Mouse (Mus musculus) embryonic stem cell, embryonic (primary cell): ENCODE measurements around the gene Rgl2.
"Not testable (repeated sequence)": the region's sequence is repeated elsewhere in the genome, so short reads cannot be mapped to it uniquely, and the experiment has no call there.

Experiments used
- CTCF ChIA-PET, 4 experiments: fragments of 300-600 bp in 2 of 4; fragments of 350-600 bp in 2 of 4; sonication (Branson Sonifier 250); formaldehyde crosslinking; loops; one replicate each; lab custom pipeline; 2022; ENCODE audit warnings: inconsistent platforms in 2 of 4; lab: Charles Lee
- POLR2A ChIA-PET, 4 experiments: fragments of 300-600 bp in 2 of 4; fragments of 350-600 bp in 2 of 4; sonication (Branson Sonifier 250); formaldehyde crosslinking; loops; one replicate each; lab custom pipeline; 2022; ENCODE audit warnings: antibody characterized with exemption in 4 of 4, inconsistent platforms in 1 of 4; lab: Charles Lee

Rgl2 gene

GRCm38 (mm10) chr17:33900281-33900988 is 28.9 kb upstream of the Rgl2 start:
- ChIA-PET CTCF (interaction anchor here in 3 of 4 experiments (0.6 to 3.7 kb wide), 4 partner anchors 10 to 506 kb away, joined by 3 to 12 read pairs (median 4); partner anchors contain the start of genes Tapbp (in 1 of the 3) and Zbtb22 (in 1 of the 3)), POLR2A (interaction anchor here (0.7 to 11.0 kb wide), 17 partner anchors 7 to 128 kb away, joined by 3 to 258 read pairs (median 3); partner anchors contain the start of genes Daxx (in 3 of the 4), Tapbp (in 3 of the 4), Zbtb22 (in 3 of the 4) and H2-Ke6 (in 1 of the 4))

- CTCF ChIA-PET, result interaction anchor here in 1 of 4 experiments (3.7 kb wide), 1 partner anchor 15 kb away, joined by 12 read pairs; the partner anchor contains the start of genes Tapbp and Zbtb22
- POLR2A ChIA-PET, result interaction anchor here (0.7 to 11.0 kb wide), 14 partner anchors 8 to 127 kb away, joined by 3 to 258 read pairs (median 3); partner anchors contain the start of genes Daxx (in 3 of the 4), Tapbp (in 2 of the 4), Zbtb22 (in 2 of the 4) and H2-Ke6 (in 1 of the 4)
Observed at GRCm38 (mm10) chr17:33900989-33901314, 28.4 kb upstream of the Rgl2 start.

DNA sequence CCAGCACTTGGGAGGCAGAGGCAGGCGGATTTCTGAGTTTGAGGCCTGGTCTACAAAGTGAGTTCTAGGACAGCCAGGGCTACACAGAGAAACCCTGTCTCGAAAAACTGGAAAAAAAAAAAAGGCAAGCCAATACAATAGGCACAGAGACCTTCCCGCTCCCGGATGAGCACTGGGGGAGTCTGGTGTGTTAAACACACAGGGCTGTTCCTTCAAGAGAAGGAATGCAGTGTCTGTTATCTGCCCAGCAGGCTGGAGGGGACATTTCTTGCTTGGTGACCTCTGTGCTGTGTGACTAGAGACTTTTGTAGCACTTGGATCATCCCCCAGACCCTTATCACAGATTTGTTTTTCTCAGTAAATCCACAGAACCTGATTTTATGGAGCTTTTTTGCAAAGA is 27.7 kb upstream of the Rgl2 start:
- ChIA-PET POLR2A (interaction anchor here in 3 of 4 experiments (0.7 to 11.0 kb wide), 22 partner anchors 7 to 1004 kb away, joined by 3 to 258 read pairs (median 4); partner anchors contain the start of genes Daxx (in 3 of the 3), Ndufa7 (in 2 of the 3), Rps28 (in 2 of the 3) and Tapbp (in 2 of the 3)), CTCF (interaction anchor here in 2 of 4 experiments (0.6 to 3.1 kb wide), 4 partner anchors 10 to 242 kb away, joined by 4 to 24 read pairs (median 6); partner anchors contain the start of gene Kifc1 (in 1 of the 2))

DNA sequence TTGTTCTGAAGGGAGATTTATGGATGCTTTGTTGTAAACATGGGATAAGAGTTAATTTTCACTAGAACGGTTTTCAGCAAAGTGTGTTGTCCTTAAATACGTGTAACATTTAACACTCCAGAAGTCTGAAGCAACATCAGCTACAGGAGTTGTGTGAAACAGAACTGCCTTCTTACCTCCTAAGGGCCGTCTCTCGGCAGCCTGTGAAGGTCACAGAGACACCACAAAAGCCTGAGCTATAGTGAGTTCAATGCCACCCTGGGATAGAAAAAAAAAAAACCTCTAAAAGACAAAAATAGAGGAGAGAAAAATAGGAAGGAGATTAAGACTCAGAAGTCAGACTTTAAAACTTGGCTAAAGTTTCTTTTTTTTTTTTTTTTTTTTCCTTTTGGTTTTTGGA is 27.3 kb upstream of the Rgl2 start:
- CTCF ChIA-PET, result interaction anchor here in 2 of 4 experiments (0.6 to 3.1 kb wide), 4 partner anchors 10 to 243 kb away, joined by 4 to 24 read pairs (median 6); partner anchors contain the start of gene Kifc1 (in 1 of the 2)
- POLR2A ChIA-PET, result interaction anchor here in 3 of 4 experiments (0.7 to 11.0 kb wide), 19 partner anchors 8 to 1004 kb away, joined by 3 to 258 read pairs (median 4); partner anchors contain the start of genes Daxx (in 2 of the 3), Ndufa7 (in 2 of the 3), Rps28 (in 2 of the 3) and Tapbp (in 2 of the 3)

- ChIA-PET POLR2A (interaction anchor here in 3 of 4 experiments (0.6 to 11.0 kb wide), 19 partner anchors 8 to 1004 kb away, joined by 3 to 258 read pairs (median 4); partner anchors contain the start of genes Daxx (in 2 of the 3), Ndufa7 (in 2 of the 3), Rps28 (in 2 of the 3) and Tapbp (in 2 of the 3)), CTCF (interaction anchor here in 3 of 4 experiments (0.6 to 3.1 kb wide), 6 partner anchors 10 to 243 kb away, joined by 4 to 24 read pairs (median 6); partner anchors contain the start of gene Kifc1 (in 1 of the 3))
Observed at GRCm38 (mm10) chr17:33902491-33902890, 26.9 kb upstream of the Rgl2 start.

- CTCF ChIA-PET, result interaction anchor here (0.5 to 3.1 kb wide), 11 partner anchors 11 to 377 kb away, joined by 3 to 24 read pairs (median 4); partner anchors contain the start of genes Kifc1 (in 1 of the 4), Pfdn6 (in 1 of the 4), Tapbp (in 1 of the 4) and Wdr46 (in 1 of the 4)
- POLR2A ChIA-PET, result interaction anchor here (0.6 to 5.3 kb wide), 29 partner anchors 9 to 1260 kb away, joined by 3 to 60 read pairs (median 4); partner anchors contain the start of genes Tapbp (in 3 of the 4), Zbtb22 (in 3 of the 4), Rab11b (in 2 of the 4) and Rps18 (in 2 of the 4)
Observed at GRCm38 (mm10) chr17:33903911-33904651, 25.3 kb upstream of the Rgl2 start.

- CTCF ChIA-PET, result not testable (repeated sequence)
- POLR2A ChIA-PET, result interaction anchor here in 3 of 4 experiments (0.6 to 13.1 kb wide), 5 partner anchors 12 to 256 kb away, joined by 3 to 161 read pairs (median 39); partner anchors contain the start of genes Tapbp (in 2 of the 3), Zbtb22 (in 2 of the 3), B3galt4 (in 1 of the 3) and Ndufa7 (in 1 of the 3)
Observed at GRCm38 (mm10) chr17:33904835-33905234, 24.5 kb upstream of the Rgl2 start, which contains the start of gene Platr17. Gene Platr17 (plus strand): TSS chr17:33905135.

GRCm38 (mm10) chr17:33908331-33909076 is 20.8 kb upstream of the Rgl2 start:
- ChIA-PET CTCF (interaction anchor here (0.6 to 5.2 kb wide), 20 partner anchors 9 to 289 kb away, joined by 3 to 51 read pairs (median 4); partner anchors contain the start of genes Kifc1 (in 2 of the 4) and Psmb8 (in 1 of the 4)), POLR2A (interaction anchor here (0.5 to 13.1 kb wide), 79 partner anchors 8 to 1251 kb away, joined by 3 to 258 read pairs (median 4); partner anchors contain the start of genes B3galt4 (in 4 of the 4), H2-DMa (in 3 of the 4), Ndufa7 (in 3 of the 4) and Rps18 (in 3 of the 4))

DNA sequence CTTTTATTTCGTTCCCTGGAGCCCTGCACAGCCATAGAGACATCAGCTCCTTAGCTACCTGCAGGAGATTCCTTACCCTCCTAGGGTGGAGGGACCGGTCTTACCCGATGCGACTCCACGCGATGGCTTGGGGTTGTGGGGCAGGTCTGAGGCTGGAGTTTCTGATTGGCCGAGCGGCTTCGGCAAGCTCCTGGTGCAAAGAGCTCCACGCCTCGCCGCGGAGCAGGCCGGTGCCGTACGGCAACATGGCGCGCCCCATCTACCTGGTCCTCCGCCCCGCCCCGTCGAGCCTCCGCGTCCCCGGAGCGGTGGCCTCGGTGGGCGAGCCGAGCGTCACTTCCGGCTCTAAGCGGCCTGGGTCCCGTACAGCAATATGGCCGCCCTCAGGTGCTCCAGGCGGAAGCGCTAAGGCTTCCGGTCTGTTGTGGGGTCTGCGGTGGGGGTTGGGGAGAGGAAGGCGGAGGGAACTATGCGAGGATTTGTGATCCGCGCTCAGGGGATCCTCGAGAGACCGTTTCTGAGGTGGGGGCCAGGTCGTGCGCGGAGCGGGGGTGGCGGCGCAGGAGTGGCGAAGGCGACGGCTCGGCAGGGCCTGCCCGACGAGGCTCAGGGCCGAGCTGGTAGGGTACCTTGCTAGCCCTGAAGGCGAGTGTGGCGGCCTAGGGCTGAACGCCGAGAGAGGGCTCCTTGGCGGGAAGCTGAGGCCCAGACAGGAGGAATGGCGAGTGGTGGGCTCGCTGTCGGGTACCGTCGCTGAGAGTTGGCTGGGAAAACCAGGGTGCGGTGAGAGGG is 20.1 kb upstream of the Rgl2 start, which contains the start of gene Daxx:
Gene Daxx (plus strand): TSS at position 338 of the 792 bp plus-strand sequence.
- POLR2A ChIA-PET, result interaction anchor here (0.6 to 13.1 kb wide), 78 partner anchors 7 to 1250 kb away, joined by 3 to 258 read pairs (median 4); partner anchors contain the start of genes B3galt4 (in 4 of the 4), H2-DMa (in 3 of the 4), Ndufa7 (in 3 of the 4) and Rps18 (in 3 of the 4)

GRCm38 (mm10) chr17:33909869-33910250 is 19.5 kb upstream of the Rgl2 start:
- ChIA-PET CTCF (interaction anchor here (0.7 to 5.2 kb wide), 12 partner anchors 9 to 85 kb away, joined by 3 to 51 read pairs (median 8); partner anchors contain the start of genes Ndufa7 (in 1 of the 4) and Rps28 (in 1 of the 4)), POLR2A (interaction anchor here (0.7 to 13.1 kb wide), 36 partner anchors 7 to 311 kb away, joined by 3 to 258 read pairs (median 10); partner anchors contain the start of genes Ndufa7 (in 3 of the 4), Rps28 (in 3 of the 4), B3galt4 (in 2 of the 4) and H2-DMa (in 2 of the 4))

More for the DNA sequence above, 20.1 kb upstream of the Rgl2 start, which contains the start of gene Daxx:
- CTCF ChIA-PET, result interaction anchor here in 3 of 4 experiments (0.6 to 5.2 kb wide), 20 partner anchors 8 to 216 kb away, joined by 3 to 51 read pairs (median 6); partner anchors contain the start of genes Kifc1 (in 2 of the 3), Ndufa7 (in 1 of the 3) and Rps28 (in 1 of the 3)

DNA sequence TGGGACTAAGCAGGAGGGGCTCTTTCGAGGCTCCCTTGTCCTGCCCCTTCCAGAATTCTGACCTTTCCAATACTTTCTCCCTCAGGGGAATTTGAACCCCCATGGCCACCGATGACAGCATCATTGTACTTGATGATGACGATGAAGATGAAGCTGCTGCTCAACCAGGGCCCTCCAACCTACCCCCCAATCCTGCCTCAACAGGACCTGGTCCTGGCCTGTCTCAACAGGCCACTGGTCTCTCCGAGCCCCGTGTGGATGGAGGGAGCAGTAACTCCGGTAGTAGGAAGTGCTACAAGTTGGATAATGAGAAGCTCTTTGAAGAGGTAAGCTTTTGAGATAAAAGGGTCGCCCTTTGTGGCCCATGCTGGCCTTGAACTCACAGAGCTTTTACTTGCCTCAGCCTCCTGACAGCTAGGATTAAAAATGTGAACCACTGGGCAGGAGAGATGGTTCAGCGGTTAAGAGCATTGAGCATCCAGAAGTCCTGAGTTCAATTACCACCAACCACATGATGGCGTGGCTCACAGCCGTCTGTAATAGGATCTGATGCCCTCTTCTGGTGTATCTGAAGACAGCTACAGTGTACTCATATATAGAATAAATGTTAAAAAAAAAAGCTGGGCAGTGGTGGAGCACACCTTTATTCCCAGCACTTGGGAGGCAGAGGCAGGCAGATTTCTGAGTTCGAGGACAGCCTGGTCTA is 18.8 kb upstream of the Rgl2 start:
- POLR2A ChIA-PET, result interaction anchor here (0.6 to 13.1 kb wide), 29 partner anchors 7 to 209 kb away, joined by 3 to 258 read pairs (median 11); partner anchors contain the start of genes Ndufa7 (in 4 of the 4), Rps28 (in 4 of the 4), B3galt4 (in 2 of the 4) and H2-DMa (in 2 of the 4)
- CTCF ChIA-PET, result interaction anchor here (0.7 to 5.2 kb wide), 15 partner anchors 9 to 86 kb away, joined by 3 to 51 read pairs (median 6); partner anchors contain the start of genes Ndufa7 (in 1 of the 4) and Rps28 (in 1 of the 4)

DNA sequence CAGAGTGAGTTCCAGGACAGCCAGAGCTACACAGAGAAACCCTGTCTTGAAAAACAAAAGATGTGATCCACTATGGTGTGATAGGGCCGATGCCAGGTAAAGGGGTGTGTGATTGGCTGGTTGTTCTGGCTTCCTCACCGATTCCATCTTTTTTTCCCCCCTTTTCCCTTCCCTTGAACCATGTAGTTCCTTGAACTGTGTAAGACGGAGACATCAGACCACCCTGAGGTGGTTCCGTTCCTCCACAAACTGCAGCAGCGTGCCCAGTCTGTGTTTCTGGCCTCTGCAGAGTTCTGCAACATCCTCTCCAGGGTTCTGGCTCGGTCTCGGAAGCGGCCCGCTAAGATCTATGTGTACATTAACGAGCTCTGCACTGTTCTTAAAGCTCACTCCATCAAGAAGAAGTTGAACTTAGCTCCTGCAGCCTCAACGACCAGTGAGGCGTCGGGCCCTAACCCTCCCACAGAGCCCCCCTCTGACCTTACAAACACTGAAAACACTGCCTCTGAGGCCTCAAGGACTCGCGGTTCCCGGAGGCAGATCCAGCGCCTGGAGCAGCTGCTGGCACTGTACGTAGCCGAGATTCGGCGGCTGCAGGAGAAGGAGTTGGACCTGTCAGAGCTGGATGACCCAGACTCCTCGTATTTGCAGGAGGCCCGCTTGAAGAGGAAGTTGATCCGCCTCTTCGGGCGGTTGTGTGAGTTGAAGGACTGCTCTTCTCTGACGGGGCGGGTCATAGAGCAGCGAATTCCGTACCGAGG is 18.1 kb upstream of the Rgl2 start:
- ChIA-PET POLR2A (interaction anchor here (0.5 to 13.1 kb wide), 28 partner anchors 6 to 151 kb away, joined by 3 to 258 read pairs (median 6); partner anchors contain the start of genes B3galt4 (in 4 of the 4), Ndufa7 (in 4 of the 4), Rps28 (in 4 of the 4) and Pfdn6 (in 2 of the 4)), CTCF (interaction anchor here (0.7 to 5.2 kb wide), 15 partner anchors 8 to 103 kb away, joined by 3 to 51 read pairs (median 4); partner anchors contain the start of genes Ndufa7 (in 1 of the 4), Rgl2 (in 1 of the 4) and Rps28 (in 1 of the 4))
